Comparison of ENCODE assay signal across 9 mouse cellular contexts in the genomic region with DNA sequence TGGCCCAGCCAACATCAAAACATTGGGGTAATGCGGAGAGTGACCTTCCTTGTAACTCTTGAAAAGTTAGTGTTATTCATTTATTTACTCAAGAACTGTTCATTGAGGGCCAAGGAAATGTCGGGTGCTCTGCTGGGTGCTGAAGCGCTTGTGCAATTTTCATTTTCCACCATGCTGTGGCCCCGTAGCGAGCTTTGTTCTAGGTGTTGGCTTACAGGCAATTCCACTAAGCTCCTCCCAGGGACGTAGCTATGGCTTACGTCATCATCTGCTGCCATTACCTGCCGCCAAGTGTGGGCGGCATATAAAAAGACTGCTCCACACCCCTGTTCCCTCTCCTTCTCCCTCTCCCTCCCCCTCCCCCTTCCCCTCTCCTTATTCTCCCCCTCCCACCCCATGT. TPM values are rescaled to one million over a fixed set of nuclear protein-coding genes. Genes with fewer than 3 reads are reported as not detected.
DNase-seq lines count a peak whose midpoint lies in the region; ATAC-seq lines count a peak whose summit lies in the region.
"Had no signal": no experiment of that assay in that cellular context is flagged by ENCODE, and none has a peak within 500 bp of the region (broad histone marks: within the 10 kb centered on the region; RNA-seq: fewer than 3 reads in every experiment).

No protein-coding gene starts in this region.

- H3K4me1 ChIP-seq in heart, embryonic 16.5 days (ENCODE audit: control insufficient read depth, insufficient read depth, low read length): peaks cover 9% of the 10 kb centered on the region
- peaks cover 59% of the 10 kb centered on the region for H3K4me1 ChIP-seq in embryonic facial prominence, embryonic 13.5 days
- peaks cover 71% of the 10 kb centered on the region for H3K4me1 ChIP-seq in limb, embryonic 12.5 days (replicated peaks)
- peaks cover 4% of the 10 kb centered on the region; the same call in 1 of the 2 replicates for H3K4me1 ChIP-seq in midbrain, embryonic 16.5 days (ENCODE audit: control insufficient read depth, insufficient read depth, low read length)

- H3K36me3 ChIP-seq in heart, embryonic 16.5 days (ENCODE audit: control insufficient read depth, insufficient read depth): no peaks in the 10 kb centered on the region
- no peaks in the 10 kb centered on the region for H3K36me3 ChIP-seq in embryonic facial prominence, embryonic 13.5 days
- H3K36me3 ChIP-seq in limb, embryonic 12.5 days: no peaks in the 10 kb centered on the region
- H3K36me3 ChIP-seq in midbrain, embryonic 16.5 days (ENCODE audit: control insufficient read depth, insufficient read depth, low read length): no peaks in the 10 kb centered on the region

- ATAC-seq in heart, embryonic 16.5 days (replicated peaks; ENCODE audit: extremely low read depth, insufficient read depth, low FRiP score): no peak
- no peak for ATAC-seq in embryonic facial prominence, embryonic 13.5 days (ENCODE audit: insufficient number of reproducible peaks, insufficient read depth, low FRiP score, low TSS enrichment, low read depth)
- no peak; the same call in 1 of the 2 replicates for ATAC-seq in limb, embryonic 12.5 days (ENCODE audit: insufficient number of reproducible peaks, insufficient read depth, low FRiP score, low TSS enrichment, low read depth)
- ATAC-seq in midbrain, embryonic 16.5 days: no peak
- ATAC-seq in inflammation-experienced regulatory T-cells, adult 6 months: no peak

- H3K9me3 ChIP-seq in heart, embryonic 16.5 days (replicated peaks; ENCODE audit: control insufficient read depth, low read length): no peaks in the 10 kb centered on the region
- no peaks in the 10 kb centered on the region for H3K9me3 ChIP-seq in embryonic facial prominence, embryonic 13.5 days
- H3K9me3 ChIP-seq in limb, embryonic 12.5 days: no peaks in the 10 kb centered on the region
- no peaks in the 10 kb centered on the region for H3K9me3 ChIP-seq in midbrain, embryonic 16.5 days (replicated peaks; ENCODE audit: control insufficient read depth, low read length, poor library complexity, severe bottlenecking)

- intact Hi-C loops in heart, postnatal 25 days (cut with DNase I): no loop called here
- intact Hi-C loops in left cerebral cortex, postnatal 36 days (cut with DNase I): no loop called here

- H3K27ac ChIP-seq in heart, embryonic 16.5 days (ENCODE audit: low read length): no peak overlapping the region
- H3K27ac ChIP-seq in embryonic facial prominence, embryonic 13.5 days: peak overlapping the region; percentile 81
- H3K27ac ChIP-seq in limb, embryonic 12.5 days: peak overlapping the region; percentile 84
- H3K27ac ChIP-seq in midbrain, embryonic 16.5 days (ENCODE audit: low read length): no peak overlapping the region

- H3K4me3 ChIP-seq in heart, embryonic 16.5 days (ENCODE audit: low read length): peak overlapping the region; percentile 11; the same call in 1 of the 2 replicates
- peak overlapping the region; percentile 21 for H3K4me3 ChIP-seq in embryonic facial prominence, embryonic 13.5 days
- peak overlapping the region; percentile 15 for H3K4me3 ChIP-seq in limb, embryonic 12.5 days (replicated peaks)
- peak overlapping the region; percentile 27 for H3K4me3 ChIP-seq in midbrain, embryonic 16.5 days (ENCODE audit: low read depth, low read length)

- no peak overlapping the region for H3K9ac ChIP-seq in heart, embryonic 16.5 days (ENCODE audit: low read length)
- 0 out of 2 replicates have a peak overlapping the region, but pooled peaks have one; percentile 32 for H3K9ac ChIP-seq in embryonic facial prominence, embryonic 13.5 days
- H3K9ac ChIP-seq in limb, embryonic 12.5 days (replicated peaks): peak overlapping the region; percentile 23; the same call in 1 of the 2 replicates
- no peak overlapping the region for H3K9ac ChIP-seq in midbrain, embryonic 16.5 days (ENCODE audit: low read depth, low read length)

- H3K4me2 ChIP-seq in heart, embryonic 16.5 days (ENCODE audit: low read depth, low read length): peak overlapping the region; percentile 48
- peak overlapping the region; percentile 53 for H3K4me2 ChIP-seq in embryonic facial prominence, embryonic 13.5 days
- H3K4me2 ChIP-seq in limb, embryonic 12.5 days: peak overlapping the region; percentile 46
- H3K4me2 ChIP-seq in midbrain, embryonic 16.5 days (ENCODE audit: low read length): peak overlapping the region; percentile 46

- DNase-seq in heart, postnatal 25 days (ENCODE audit: low spot score): no peak
- no peak for DNase-seq in adrenal gland, postnatal 25 days
- DNase-seq in left cerebral cortex, postnatal 36 days (ENCODE audit: low spot score in 2 of 2): no peak

- WGBS in heart, embryonic 16.5 days: 24% methylated on average over 9 of the region's 9 CpGs
- 15% methylated on average over 9 of the region's 9 CpGs for WGBS in embryonic facial prominence, embryonic 13.5 days
- 13% methylated on average over 9 of the region's 9 CpGs for WGBS in limb, embryonic 12.5 days
- 18% methylated on average over 9 of the region's 9 CpGs for WGBS in midbrain, embryonic 16.5 days

- H3K27me3 ChIP-seq in heart, embryonic 16.5 days (ENCODE audit: control insufficient read depth, insufficient read depth, low read length): no peaks in the 10 kb centered on the region
- no peaks in the 10 kb centered on the region for H3K27me3 ChIP-seq in embryonic facial prominence, embryonic 13.5 days
- no peaks in the 10 kb centered on the region for H3K27me3 ChIP-seq in limb, embryonic 12.5 days
- no peaks in the 10 kb centered on the region for H3K27me3 ChIP-seq in midbrain, embryonic 16.5 days (ENCODE audit: control insufficient read depth, insufficient read depth, low read depth, low read length)

RNA-seq across cellular contexts. Expression of gene Fzd2, which starts 29.2 kb away (rescaled TPM):
- polyA plus RNA-seq in heart, embryonic 16.5 days (2015; fragmentation: Nextera tagmentation; extraction: Ambion mirVana): 12.4 and 15.6 TPM in 2 replicates
- total RNA-seq in heart, postnatal 25 days (2021): 1 to 10 TPM; 4.7 to 5.0 TPM
- polyA plus RNA-seq in embryonic facial prominence, embryonic 13.5 days (2015; fragmentation: Nextera tagmentation; extraction: Ambion mirVana): 63.0 and 67.8 TPM in 2 replicates
- 77.9 and 82.7 TPM in 2 replicates for polyA plus RNA-seq in limb, embryonic 12.5 days (2016; fragmentation: Nextera tagmentation; extraction: Ambion mirVana)
- 3.9 and 4.4 TPM in 2 replicates for polyA plus RNA-seq in midbrain, embryonic 16.5 days (2015; fragmentation: Nextera tagmentation; extraction: Ambion mirVana)
- total RNA-seq in adrenal gland, postnatal 25 days (2021): 3.8 and 4.9 TPM in 2 replicates
- polyA plus RNA-seq in inflammation-experienced regulatory T-cells, adult 6 months (2017; shearing (Covaris generic)): not detected
- total RNA-seq in left cerebral cortex, postnatal 36 days (2021): 10 to 100 TPM; 10.5 to 12.7 TPM

RNA-seq across cellular contexts. Expression of gene Meioc, which starts 30.1 kb away (rescaled TPM):
- polyA plus RNA-seq in heart, embryonic 16.5 days (2015; fragmentation: Nextera tagmentation; extraction: Ambion mirVana): 0.28 and 0.40 TPM in 2 replicates
- total RNA-seq in heart, postnatal 25 days (2021): not detected
- 0.45 and 0.79 TPM in 2 replicates for polyA plus RNA-seq in embryonic facial prominence, embryonic 13.5 days (2015; fragmentation: Nextera tagmentation; extraction: Ambion mirVana)
- 0.98 and 1.3 TPM in 2 replicates for polyA plus RNA-seq in limb, embryonic 12.5 days (2016; fragmentation: Nextera tagmentation; extraction: Ambion mirVana)
- 0.15 and 0.16 TPM in 2 replicates for polyA plus RNA-seq in midbrain, embryonic 16.5 days (2015; fragmentation: Nextera tagmentation; extraction: Ambion mirVana)
- 0.06 TPM in 1 of 2 replicates, not detected in the other for total RNA-seq in adrenal gland, postnatal 25 days (2021)
- under 1 TPM in 2 of 3 experiments, not detected in 1; 0.08 to 0.20 TPM for polyA plus RNA-seq in inflammation-experienced regulatory T-cells, adult 6 months (2017; shearing (Covaris generic))
- not detected for total RNA-seq in left cerebral cortex, postnatal 36 days (2021)
- polyA plus RNA-seq: gonadal fat pad, adult 2 months had no signal

RNA-seq across cellular contexts. Expression of gene Gm11627, which starts 54.1 kb away (rescaled TPM):
- polyA plus RNA-seq in heart, embryonic 16.5 days (2015; fragmentation: Nextera tagmentation; extraction: Ambion mirVana): 9.5 and 13.6 TPM in 2 replicates
- 1 to 10 TPM; 2.2 TPM for total RNA-seq in heart, postnatal 25 days (2021)
- 16.1 and 17.0 TPM in 2 replicates for polyA plus RNA-seq in embryonic facial prominence, embryonic 13.5 days (2015; fragmentation: Nextera tagmentation; extraction: Ambion mirVana)
- polyA plus RNA-seq in limb, embryonic 12.5 days (2016; fragmentation: Nextera tagmentation; extraction: Ambion mirVana): 5.3 and 7.4 TPM in 2 replicates
- polyA plus RNA-seq in midbrain, embryonic 16.5 days (2015; fragmentation: Nextera tagmentation; extraction: Ambion mirVana): 1.6 and 2.4 TPM in 2 replicates
- not detected in 2 replicates for total RNA-seq in adrenal gland, postnatal 25 days (2021)
- polyA plus RNA-seq in inflammation-experienced regulatory T-cells, adult 6 months (2017; shearing (Covaris generic)): not detected
- total RNA-seq in left cerebral cortex, postnatal 36 days (2021): 1 to 10 TPM; 5.0 to 8.7 TPM

Comparison
In these comparisons a context has a peak if more than half of its experiments do, and no peak if none do; other contexts are left out.
1. H3K27ac ChIP-seq: peak in embryonic facial prominence, embryonic 13.5 days (single experiment) and limb, embryonic 12.5 days (single experiment); none in heart, embryonic 16.5 days (single experiment) and midbrain, embryonic 16.5 days (single experiment).
2. H3K9ac ChIP-seq: peak in embryonic facial prominence, embryonic 13.5 days (single experiment) and limb, embryonic 12.5 days (single experiment); none in heart, embryonic 16.5 days (single experiment) and midbrain, embryonic 16.5 days (single experiment).
3. Peak in every context shown above with its lines, with median percentiles within 50 percentile points of each other: H3K4me2 ChIP-seq and H3K4me3 ChIP-seq.